Mouse (Mus musculus) midbrain, embryonic 14.5 days (tissue): ENCODE results near the gene Gm20388. TPM values are rescaled to one million over a fixed set of nuclear protein-coding genes. Genes with fewer than 3 reads are reported as not detected.
A peak's percentile ranks its signal among the peaks of the same experiment; 100 is the strongest.

ENCODE experiments used
- ATAC-seq: fragments of 200-750 bp; cut with Nextera tagmentation; 2 replicates; pipeline ENCODE4 v1.8.0; 2017; ENCODE audit warnings: moderate number of reproducible peaks, moderate library complexity; ENCODE audit not compliant: low FRiP score, low TSS enrichment
- DNase-seq: peaks from one replicate; pipeline ENCODE4 v3.0.0-alpha.2; 2015
- H3K27ac ChIP-seq: fragments of 300-500 bp; sonication (generic); replicated peaks from 2 replicates; pipeline ENCODE4 v1.5.1; 2014; ENCODE audit warnings: mild to moderate bottlenecking, low read depth, low read length, moderate library complexity
- H3K27me3 ChIP-seq: fragments of 300-500 bp; sonication (generic); 2 replicates; pipeline ENCODE4 v1.6.1; 2014; ENCODE audit warnings: low read length, control low read depth, mixed read lengths; ENCODE audit not compliant: control insufficient read depth, insufficient read depth
- H3K36me3 ChIP-seq: fragments of 300-500 bp; sonication (generic); 2 replicates; pipeline ENCODE4 v1.6.1; 2014; ENCODE audit warnings: low read length, control low read depth; ENCODE audit not compliant: control insufficient read depth, insufficient read depth
- H3K4me1 ChIP-seq: fragments of 300-500 bp; sonication (generic); 2 replicates; pipeline ENCODE4 v1.6.1; 2014; ENCODE audit warnings: mild to moderate bottlenecking, antibody characterized with exemption, low read length, control low read depth; ENCODE audit not compliant: control insufficient read depth, insufficient read depth
- H3K4me2 ChIP-seq: fragments of 300-500 bp; sonication (generic); 2 replicates; pipeline ENCODE4 v1.6.1; 2014; ENCODE audit warnings: mild to moderate bottlenecking, low read length, moderate library complexity
- H3K4me3 ChIP-seq: fragments of 300-500 bp; sonication (generic); replicated peaks from 2 replicates; pipeline ENCODE4 v1.5.1; 2014; ENCODE audit warnings: low read depth, low read length
- H3K9ac ChIP-seq: fragments of 300-500 bp; sonication (generic); replicated peaks from 2 replicates; pipeline ENCODE4 v1.6.1; 2014; ENCODE audit warnings: mild to moderate bottlenecking, low read length, moderate library complexity
- H3K9me3 ChIP-seq: fragments of 300-500 bp; sonication (generic); 2 replicates; pipeline ENCODE4 v1.6.1; 2016; ENCODE audit warnings: low read length, control low read depth, mixed read lengths; ENCODE audit not compliant: control insufficient read depth
- WGBS: fragments of 180-500 bp; shearing (Covaris S2); extraction: QIAGEN DNeasy Blood & Tissue Kit; methylation state at CpG from one replicate; pipeline ENCODE4 v1.1.7; 2014; 5-methylcytosine and 5-hydroxymethylcytosine counted together
- polyA plus RNA-seq: library from polyadenylated mRNA; unstranded; fragments of >200 nt; fragmentation: Nextera tagmentation; extraction: Ambion mirVana; gene quantifications from 2 replicates; pipeline ENCODE4 v1.2.1, GENCODE M21; 2014

Gene Gm20388
- polyA plus RNA-seq, 1 experiment from 2014 or later, result 4.1 TPM

GRCm38 (mm10) chr8:123401936-123402335, 3491.3 kb downstream of the Gm20388 start:
- H3K36me3 ChIP-seq, result peaks cover 67% of the 10 kb centered on the region
- no peak for ATAC-seq

GRCm38 (mm10) chr8:123402730-123403326, 3492.2 kb downstream of the Gm20388 start:
- no peaks in the 10 kb centered on the region for H3K27me3 ChIP-seq
- 92% methylated on average over 9 of the region's 9 CpGs for WGBS
- H3K4me3 ChIP-seq, result no peak overlapping the region
- no peak for DNase-seq
- no peak for ATAC-seq
- H3K4me1 ChIP-seq, result peaks cover 6% of the 10 kb centered on the region
- H3K9ac ChIP-seq, result no peak overlapping the region
- H3K4me2 ChIP-seq, result no peak overlapping the region
- H3K9me3 ChIP-seq, result no peaks in the 10 kb centered on the region
- no peak overlapping the region for H3K27ac ChIP-seq
- H3K36me3 ChIP-seq, result peaks cover 58% of the 10 kb centered on the region

More at GRCm38 (mm10) chr8:123401936-123402335, 3491.3 kb downstream of the Gm20388 start:
- Histone ChIP-seq H3K4me1 (peaks cover 5% of the 10 kb centered on the region; the same call in 1 of the 2 replicates), H3K4me2 (no peak overlapping the region), H3K27me3 (no peaks in the 10 kb centered on the region), H3K4me3 (no peak overlapping the region), H3K9ac (no peak overlapping the region), H3K9me3 (no peaks in the 10 kb centered on the region), H3K27ac (no peak overlapping the region)
- 89% methylated on average over 9 of the region's 9 CpGs for WGBS
- DNase-seq, result no peak

GRCm38 (mm10) chr8:123404521-123404920, 3493.9 kb downstream of the Gm20388 start:
- DNase-seq, result no peak

GRCm38 (mm10) chr8:123406786-123407185, 3496.1 kb downstream of the Gm20388 start, which contains the start of gene Mc1r:
TSS of gene Mc1r (plus strand) at chr8:123407107.
- Histone ChIP-seq H3K27me3 (no peaks in the 10 kb centered on the region), H3K4me1 (peaks cover 23% of the 10 kb centered on the region), H3K4me3 (no peak within 1 kb of the TSS), H3K27ac (0 out of 2 replicates have a peak within 1 kb of the TSS, but pooled peaks have one; percentile 13), H3K36me3 (peaks cover 18% of the 10 kb centered on the region), H3K4me2 (peak within 1 kb of the TSS; percentile 2; the same call in 1 of the 2 replicates), H3K9ac (no peak within 1 kb of the TSS), H3K9me3 (no peaks in the 10 kb centered on the region)
- no peak for ATAC-seq
- 6% methylated on average over 4 of the region's 4 CpGs for whole genome bisulfite sequencing
- DNase-seq, result peak; percentile 84

More at GRCm38 (mm10) chr8:123404521-123404920, 3493.9 kb downstream of the Gm20388 start:
- H3K27ac ChIP-seq, result peak overlapping the region; percentile 14; the same call in 1 of the 2 replicates
- ATAC-seq, result no peak
- H3K4me2 ChIP-seq, result no peak overlapping the region
- H3K4me3 ChIP-seq, result no peak overlapping the region
- H3K9me3 ChIP-seq, result no peaks in the 10 kb centered on the region
- peaks cover 15% of the 10 kb centered on the region for H3K4me1 ChIP-seq
- 25% methylated on average over 8 of the region's 8 CpGs for WGBS
- no peaks in the 10 kb centered on the region for H3K27me3 ChIP-seq
- no peak overlapping the region for H3K9ac ChIP-seq
- peaks cover 41% of the 10 kb centered on the region for H3K36me3 ChIP-seq

GRCm38 (mm10) chr8:123407612-123408011, 3497.0 kb downstream of the Gm20388 start:
- peaks cover 10% of the 10 kb centered on the region for H3K36me3 ChIP-seq
- H3K9ac ChIP-seq, result no peak overlapping the region
- no peaks in the 10 kb centered on the region for H3K27me3 ChIP-seq
- H3K9me3 ChIP-seq, result no peaks in the 10 kb centered on the region
- WGBS, result 97% methylated on average over 13 of the region's 13 CpGs
- ATAC-seq, result no peak
- DNase-seq, result no peak
- H3K4me1 ChIP-seq, result peaks cover 23% of the 10 kb centered on the region
- no peak overlapping the region for H3K4me2 ChIP-seq
- H3K4me3 ChIP-seq, result no peak overlapping the region
- no peak overlapping the region for H3K27ac ChIP-seq

GRCm38 (mm10) chr8:123408586-123409544, 3498.2 kb downstream of the Gm20388 start:
- H3K36me3 ChIP-seq, result 0 out of 2 replicates have a peak, but pooled peaks cover 4% of the 10 kb centered on the region
- no peaks in the 10 kb centered on the region for H3K9me3 ChIP-seq
- WGBS, result 75% methylated on average over 9 of the region's 9 CpGs
- DNase-seq, result no peak
- H3K4me1 ChIP-seq, result peaks cover 23% of the 10 kb centered on the region
- no peak for ATAC-seq
- peak overlapping the region; percentile 98; the same call in 1 of the 2 replicates for H3K4me3 ChIP-seq
- peak overlapping the region; percentile 6; the same call in 1 of the 2 replicates for H3K9ac ChIP-seq
- H3K4me2 ChIP-seq, result peak overlapping the region; percentile 95
- no peaks in the 10 kb centered on the region for H3K27me3 ChIP-seq
- peak overlapping the region; percentile 99 for H3K27ac ChIP-seq

- H3K36me3 ChIP-seq, result 0 out of 2 replicates have a peak, but pooled peaks cover 4% of the 10 kb centered on the region
- peak overlapping the region; percentile 95 for H3K4me2 ChIP-seq
- H3K4me3 ChIP-seq, result peak overlapping the region; percentile 98
- no peak for ATAC-seq
- peak overlapping the region; percentile 100 for H3K9ac ChIP-seq
- WGBS, result 7% methylated on average over 8 of the region's 8 CpGs
- H3K4me1 ChIP-seq, result peaks cover 23% of the 10 kb centered on the region
- peak overlapping the region; percentile 99 for H3K27ac ChIP-seq
- peak; percentile 81 for DNase-seq
- H3K9me3 ChIP-seq, result no peaks in the 10 kb centered on the region
- H3K27me3 ChIP-seq, result no peaks in the 10 kb centered on the region
These were observed 3499.5 kb downstream of the Gm20388 start for GRCm38 (mm10) chr8:123410049-123410587.

GRCm38 (mm10) chr8:123410788-123411187, 3500.1 kb downstream of the Gm20388 start:
- Histone ChIP-seq H3K4me1 (peaks cover 26% of the 10 kb centered on the region), H3K36me3 (0 out of 2 replicates have a peak, but pooled peaks cover 4% of the 10 kb centered on the region)
- under 1% methylated on average over 11 of the region's 11 CpGs for WGBS

More at GRCm38 (mm10) chr8:123410788-123411187, 3500.1 kb downstream of the Gm20388 start:
- ATAC-seq (no peak), DNase-seq (no peak)
- H3K4me3 ChIP-seq, result peak overlapping the region; percentile 98
- peak overlapping the region; percentile 95 for H3K4me2 ChIP-seq
- no peaks in the 10 kb centered on the region for H3K27me3 ChIP-seq
- peak overlapping the region; percentile 99 for H3K27ac ChIP-seq
- H3K9me3 ChIP-seq, result no peaks in the 10 kb centered on the region
- H3K9ac ChIP-seq, result peak overlapping the region; percentile 100
